Mouse (Mus musculus): ENCODE measurements at regions not wholly inside any gene's neighbourhood (a gene's known extent, or its start where the extent isn't known, plus 50 kb on each side); places are given as distances from the start of the nearest gene placed in this dataset.

DNA sequence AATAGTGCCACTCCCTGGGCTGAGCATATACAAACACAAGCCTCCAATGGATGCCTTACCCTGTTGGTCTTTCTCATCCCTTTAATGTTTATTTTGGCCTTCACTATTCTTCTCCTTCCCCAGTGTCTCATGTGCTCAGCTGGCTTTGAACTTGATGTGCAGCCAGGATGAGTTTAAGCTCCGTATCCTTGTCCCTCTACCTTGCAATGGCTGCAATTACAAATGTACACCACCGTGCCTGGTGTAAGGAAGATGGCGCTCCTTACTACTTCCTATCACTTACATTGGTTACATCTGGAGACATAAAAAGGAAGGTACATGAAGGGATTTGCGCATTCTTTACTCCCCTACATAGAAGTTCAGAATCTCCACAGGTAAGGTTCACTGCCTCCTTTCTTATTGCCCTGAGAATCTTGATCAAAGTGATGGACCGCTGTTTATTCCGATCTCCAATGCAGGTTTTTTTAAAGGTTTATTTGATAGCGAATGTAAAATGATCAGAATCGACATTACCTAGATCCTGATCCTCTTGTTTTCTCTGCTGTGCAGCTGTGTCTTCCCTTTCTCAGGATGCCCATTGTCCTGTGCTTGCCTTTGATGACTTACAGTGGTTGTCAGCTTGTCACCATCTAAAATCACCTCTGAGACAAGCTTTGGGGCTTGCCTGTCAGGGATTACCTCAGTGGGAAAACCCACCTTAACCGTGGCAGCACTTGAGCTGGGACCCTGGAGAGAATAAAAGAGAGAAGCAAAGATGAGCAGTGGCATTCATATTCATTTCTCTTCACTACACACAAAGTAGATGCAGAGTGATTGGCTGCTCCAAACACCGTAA, 178.1 kb downstream of the Ifng start:
- Histone ChIP-seq H3K36me3 (ENCODE audit: insufficient read depth) (no peaks in the 10 kb centered on the region), H3K4me2 (no peak overlapping the region), H3K27me3 (ENCODE audit: insufficient read depth, low read length) (no peaks in the 10 kb centered on the region), H3K9me3 (ENCODE audit: low read depth, low read length) (no peaks in the 10 kb centered on the region), H3K4me3 (ENCODE audit: low read depth, low read length) (no peak overlapping the region), H3K4me1 (ENCODE audit: insufficient read depth) (no peaks in the 10 kb centered on the region), H3K27ac (ENCODE audit: low read depth) (no peak overlapping the region), H3K9ac (no peak overlapping the region)
- WGBS: 86% methylated on average over 10 of the region's 10 CpGs
- ATAC-seq (ENCODE audit: insufficient read depth) (no peak), DNase-seq (no peak)
- TF ChIP-seq CTCF (IDR thresholded peaks at IDR 0.05; ENCODE audit: low read depth): no peak

DNA sequence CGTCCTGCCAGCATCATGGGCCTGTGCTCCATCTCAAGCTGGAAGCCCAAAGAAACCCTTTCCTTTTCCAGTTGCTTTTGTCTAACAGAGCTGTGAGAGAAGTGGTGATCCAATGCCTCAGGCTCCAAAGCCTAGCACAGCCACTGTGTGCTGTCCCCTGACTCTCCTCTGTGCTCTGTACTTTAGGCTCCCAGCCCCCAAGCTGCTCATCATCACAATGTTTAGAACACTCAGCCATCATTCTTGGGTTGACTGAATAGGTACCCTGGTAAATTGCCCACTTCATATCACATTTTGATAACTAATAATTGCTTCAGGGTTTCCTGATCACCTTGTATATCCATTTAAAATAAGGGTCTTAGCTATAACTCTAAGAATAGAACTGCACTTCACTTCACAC, 178.8 kb downstream of the Ifng start:
- H3K27ac ChIP-seq (ENCODE audit: low read depth): no peak overlapping the region
- H3K4me3 ChIP-seq (ENCODE audit: low read depth, low read length): no peak overlapping the region
- H3K9ac ChIP-seq: no peak overlapping the region
- no peak for TF ChIP-seq CTCF (IDR thresholded peaks at IDR 0.05; ENCODE audit: low read depth)
- no peaks in the 10 kb centered on the region for H3K9me3 ChIP-seq (ENCODE audit: low read depth, low read length)
- DNase-seq: no peak
- H3K4me1 ChIP-seq (ENCODE audit: insufficient read depth): no peaks in the 10 kb centered on the region
- ATAC-seq (ENCODE audit: insufficient read depth): no peak
- no peaks in the 10 kb centered on the region for H3K27me3 ChIP-seq (ENCODE audit: insufficient read depth, low read length)
- H3K36me3 ChIP-seq (ENCODE audit: insufficient read depth): no peaks in the 10 kb centered on the region
- 81% methylated on average over 1 of the region's 1 CpGs for WGBS
- no peak overlapping the region for H3K4me2 ChIP-seq

DNA sequence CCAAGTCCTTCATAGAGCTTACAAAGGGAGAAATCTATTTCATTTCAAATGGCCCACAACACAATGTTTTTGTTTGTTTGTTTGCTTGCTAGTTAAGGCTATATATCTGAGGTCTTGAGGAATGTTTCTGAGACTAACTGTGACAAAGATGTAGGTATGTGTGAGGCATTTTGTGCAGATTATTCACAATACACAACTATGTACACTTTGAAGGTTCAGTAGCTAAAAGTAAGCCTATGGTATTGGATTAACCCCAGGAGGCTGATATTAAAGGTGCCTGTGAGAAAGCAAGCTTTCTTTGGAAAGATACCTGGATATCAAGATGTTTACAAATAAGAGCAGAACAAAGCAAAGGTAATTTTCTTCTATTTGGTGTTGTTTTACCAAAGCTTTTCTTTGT, 179.8 kb downstream of the Ifng start:
- no peak overlapping the region for H3K27ac ChIP-seq (ENCODE audit: low read depth)
- H3K36me3 ChIP-seq (ENCODE audit: insufficient read depth): no peaks in the 10 kb centered on the region
- no peaks in the 10 kb centered on the region for H3K9me3 ChIP-seq (ENCODE audit: low read depth, low read length)
- no peak for ATAC-seq (ENCODE audit: insufficient read depth)
- H3K27me3 ChIP-seq (ENCODE audit: insufficient read depth, low read length): no peaks in the 10 kb centered on the region
- no peak overlapping the region for H3K4me2 ChIP-seq
- no peaks in the 10 kb centered on the region for H3K4me1 ChIP-seq (ENCODE audit: insufficient read depth)
- no peak overlapping the region for H3K9ac ChIP-seq
- TF ChIP-seq CTCF (IDR thresholded peaks at IDR 0.05; ENCODE audit: low read depth): no peak
- H3K4me3 ChIP-seq (ENCODE audit: low read depth, low read length): no peak overlapping the region
- no peak for DNase-seq

DNA sequence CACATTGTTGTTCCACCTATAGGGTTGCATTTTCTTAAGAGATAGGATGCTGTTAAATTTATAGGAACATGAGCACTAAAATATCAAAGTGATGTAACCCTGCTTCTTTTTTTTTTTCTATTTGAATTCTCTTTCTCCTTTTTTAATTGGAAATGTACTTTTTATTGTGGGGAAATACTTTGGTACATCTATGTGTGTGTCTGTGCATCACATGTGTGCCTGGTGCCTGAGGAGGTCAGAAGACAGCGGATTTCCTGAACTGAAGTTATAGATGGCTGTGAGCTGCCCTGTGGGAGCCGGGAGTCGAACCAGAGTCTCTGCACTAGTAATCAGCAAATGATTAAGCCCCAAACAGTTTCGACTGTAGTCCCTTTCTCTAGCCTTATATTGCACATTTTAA, 180.7 kb downstream of the Ifng start:
- no peak overlapping the region for H3K4me3 ChIP-seq (ENCODE audit: low read depth, low read length)
- H3K4me1 ChIP-seq (ENCODE audit: insufficient read depth): no peaks in the 10 kb centered on the region
- H3K27ac ChIP-seq (ENCODE audit: low read depth): no peak overlapping the region
- H3K27me3 ChIP-seq (ENCODE audit: insufficient read depth, low read length): no peaks in the 10 kb centered on the region
- no peaks in the 10 kb centered on the region for H3K36me3 ChIP-seq (ENCODE audit: insufficient read depth)
- TF ChIP-seq CTCF (IDR thresholded peaks at IDR 0.05; ENCODE audit: low read depth): no peak
- H3K9me3 ChIP-seq (ENCODE audit: low read depth, low read length): no peaks in the 10 kb centered on the region
- ATAC-seq (ENCODE audit: insufficient read depth) (no peak), DNase-seq (no peak)
- WGBS: 80% methylated on average over 4 of the region's 4 CpGs
- no peak overlapping the region for H3K4me2 ChIP-seq
- H3K9ac ChIP-seq: no peak overlapping the region

DNA sequence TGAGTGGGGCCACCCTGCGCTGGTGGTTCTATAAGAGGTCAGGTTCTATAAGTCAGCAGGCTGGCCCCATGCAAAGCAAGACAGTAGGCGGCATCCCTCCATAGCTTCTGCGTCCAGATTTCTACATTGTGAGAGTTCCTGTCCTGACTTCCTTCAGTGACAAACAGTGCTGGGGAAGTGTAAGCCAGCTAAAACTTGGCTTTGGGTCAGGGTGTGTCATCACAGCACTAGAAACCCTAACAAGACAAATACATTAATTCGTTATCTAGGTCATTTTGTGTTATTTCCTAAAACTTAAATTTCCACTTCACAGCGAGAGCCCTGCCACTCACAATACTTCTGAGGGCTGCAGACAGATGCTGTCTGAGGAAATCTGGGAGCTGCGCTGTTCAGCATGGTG, 181.3 kb downstream of the Ifng start:
- H3K27me3 ChIP-seq (ENCODE audit: insufficient read depth, low read length): no peaks in the 10 kb centered on the region
- no peaks in the 10 kb centered on the region for H3K4me1 ChIP-seq (ENCODE audit: insufficient read depth)
- DNase-seq (no peak), ATAC-seq (ENCODE audit: insufficient read depth) (no peak)
- no peak overlapping the region for H3K4me2 ChIP-seq
- H3K4me3 ChIP-seq (ENCODE audit: low read depth, low read length): no peak overlapping the region
- no peak for TF ChIP-seq CTCF (IDR thresholded peaks at IDR 0.05; ENCODE audit: low read depth)
- 66% methylated on average over 6 of the region's 6 CpGs for WGBS
- H3K9me3 ChIP-seq (ENCODE audit: low read depth, low read length): no peaks in the 10 kb centered on the region
- no peak overlapping the region for H3K27ac ChIP-seq (ENCODE audit: low read depth)
- H3K36me3 ChIP-seq (ENCODE audit: insufficient read depth): no peaks in the 10 kb centered on the region
- no peak overlapping the region for H3K9ac ChIP-seq

DNA sequence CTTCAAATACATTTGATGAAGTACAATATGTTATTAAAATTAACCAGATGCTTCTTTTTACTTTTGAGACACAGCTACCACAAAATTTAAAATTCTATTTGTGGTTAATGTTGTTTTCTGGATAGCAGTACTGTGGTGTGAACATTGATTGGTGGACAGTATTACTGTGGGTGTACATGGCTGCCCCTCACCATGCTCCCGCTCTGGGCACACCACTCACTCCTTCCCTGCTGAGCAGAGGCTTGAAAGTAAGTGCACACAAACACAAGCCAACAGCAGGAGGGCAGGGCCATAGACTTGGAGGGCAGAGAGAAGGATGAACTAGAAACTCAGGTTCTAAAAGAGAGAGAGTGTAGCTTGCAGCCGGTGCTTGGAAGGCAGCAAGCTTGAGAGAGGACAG, 182.1 kb downstream of the Ifng start:
- Histone ChIP-seq H3K27ac (ENCODE audit: low read depth) (no peak overlapping the region), H3K9me3 (ENCODE audit: low read depth, low read length) (no peaks in the 10 kb centered on the region), H3K4me2 (no peak overlapping the region), H3K27me3 (ENCODE audit: insufficient read depth, low read length) (no peaks in the 10 kb centered on the region), H3K4me3 (ENCODE audit: low read depth, low read length) (no peak overlapping the region), H3K36me3 (ENCODE audit: insufficient read depth) (no peaks in the 10 kb centered on the region), H3K4me1 (ENCODE audit: insufficient read depth) (no peaks in the 10 kb centered on the region), H3K9ac (no peak overlapping the region)
- no peak for TF ChIP-seq CTCF (IDR thresholded peaks at IDR 0.05; ENCODE audit: low read depth)
- no peak for ATAC-seq (ENCODE audit: insufficient read depth)
- DNase-seq: no peak
- 87% methylated on average over 2 of the region's 2 CpGs for WGBS

DNA sequence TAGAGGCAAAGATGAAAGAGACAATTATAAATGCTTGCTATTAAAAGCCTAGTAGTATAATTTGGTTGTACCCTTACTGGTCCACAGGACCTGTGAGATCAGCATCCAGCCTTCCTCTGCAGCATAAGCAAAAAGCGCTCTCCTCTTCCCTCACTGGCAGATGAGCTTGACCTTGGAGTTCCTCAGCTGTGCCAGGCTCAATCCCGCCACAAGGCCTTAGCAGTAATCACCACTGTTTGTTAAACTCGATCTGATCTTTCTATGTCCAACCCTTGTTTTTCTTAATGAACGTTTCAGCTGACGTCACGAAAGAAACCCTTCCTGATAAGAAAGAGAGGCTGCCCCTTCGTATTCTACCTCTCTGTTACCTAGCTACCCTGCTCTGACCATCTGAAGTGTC, 183.5 kb downstream of the Ifng start:
- Histone ChIP-seq H3K27ac (ENCODE audit: low read depth) (no peak overlapping the region), H3K9me3 (ENCODE audit: low read depth, low read length) (no peaks in the 10 kb centered on the region), H3K4me3 (ENCODE audit: low read depth, low read length) (no peak overlapping the region), H3K4me2 (no peak overlapping the region), H3K9ac (no peak overlapping the region), H3K36me3 (ENCODE audit: insufficient read depth) (no peaks in the 10 kb centered on the region), H3K27me3 (ENCODE audit: insufficient read depth, low read length) (no peaks in the 10 kb centered on the region), H3K4me1 (ENCODE audit: insufficient read depth) (no peaks in the 10 kb centered on the region)
- DNase-seq (no peak), ATAC-seq (ENCODE audit: insufficient read depth) (no peak)
- WGBS: 60% methylated on average over 7 of the region's 7 CpGs
- no peak for TF ChIP-seq CTCF (IDR thresholded peaks at IDR 0.05; ENCODE audit: low read depth)

Data from lung, embryonic 14.5 days (tissue).